Mouse (Mus musculus): ENCODE measurements around the gene Farsa.
"Not testable (repeated sequence)": the region's sequence is repeated elsewhere in the genome, so short reads cannot be mapped to it uniquely, and the experiment has no call there.

Gene Farsa

GRCm38 (mm10) chr8:84878915-84879314 lies 22.1 kb downstream of the Farsa start:
- DNase-seq: no peak

- no peak for DNase-seq
Observed at GRCm38 (mm10) chr8:84884728-84885127, 27.9 kb downstream of the Farsa start.

GRCm38 (mm10) chr8:84888280-84888679 lies 31.5 kb downstream of the Farsa start:
- no peak for DNase-seq

- no peak for DNase-seq
Observed at GRCm38 (mm10) chr8:84889141-84889540, 32.4 kb downstream of the Farsa start.

GRCm38 (mm10) chr8:84892993-84893708 lies 36.4 kb downstream of the Farsa start:
- no peak for DNase-seq

GRCm38 (mm10) chr8:84893709-84894134 lies 36.9 kb downstream of the Farsa start, which contains the start of gene Gcdh:
Gene Gcdh, minus strand, starts transcription at chr8:84893921.
- peak; percentile 93 for DNase-seq

GRCm38 (mm10) chr8:84895963-84896362 lies 39.2 kb downstream of the Farsa start:
- DNase-seq: no peak

GRCm38 (mm10) chr8:84901071-84901470 lies 44.3 kb downstream of the Farsa start:
- DNase-seq: no peak

GRCm38 (mm10) chr8:84901752-84902151 lies 45.0 kb downstream of the Farsa start, which contains the start of gene Klf1:
Gene Klf1, plus strand, starts transcription at chr8:84901928.
- DNase-seq: no peak

GRCm38 (mm10) chr8:84902367-84902919 lies 45.7 kb downstream of the Farsa start:
- no peak for DNase-seq

GRCm38 (mm10) chr8:84902920-84903661 lies 46.3 kb downstream of the Farsa start:
- DNase-seq: peak; percentile 90

- no peak for DNase-seq
Observed at GRCm38 (mm10) chr8:84904351-84904750, 47.6 kb downstream of the Farsa start.

- DNase-seq: no peak
Observed at GRCm38 (mm10) chr8:84907037-84907436, 50.2 kb downstream of the Farsa start.

GRCm38 (mm10) chr8:84907493-84907892 lies 50.7 kb downstream of the Farsa start:
- DNase-seq: no peak

GRCm38 (mm10) chr8:84907979-84908378 lies 51.2 kb downstream of the Farsa start:
- DNase-seq: not testable (repeated sequence)

GRCm38 (mm10) chr8:84908421-84909161 lies 51.8 kb downstream of the Farsa start, which contains the start of gene Dnase2a:
Gene Dnase2a, plus strand, starts transcription at chr8:84908560.
- peak; percentile 79 for DNase-seq

GRCm38 (mm10) chr8:84909162-84909767 lies 52.5 kb downstream of the Farsa start:
- no peak for DNase-seq

- no peak for DNase-seq
Observed at GRCm38 (mm10) chr8:84909949-84910348, 53.2 kb downstream of the Farsa start.

- DNase-seq: no peak
Observed at GRCm38 (mm10) chr8:84910551-84910950, 53.8 kb downstream of the Farsa start.

GRCm38 (mm10) chr8:84911854-84912253 lies 55.1 kb downstream of the Farsa start:
- no peak for DNase-seq

GRCm38 (mm10) chr8:84912391-84912790 lies 55.6 kb downstream of the Farsa start:
- no peak for DNase-seq

GRCm38 (mm10) chr8:84912895-84913501 lies 56.2 kb downstream of the Farsa start:
- peak; percentile 70 for DNase-seq

Data from right cerebral cortex, postnatal 25 days (tissue).